In the genomic region with DNA sequence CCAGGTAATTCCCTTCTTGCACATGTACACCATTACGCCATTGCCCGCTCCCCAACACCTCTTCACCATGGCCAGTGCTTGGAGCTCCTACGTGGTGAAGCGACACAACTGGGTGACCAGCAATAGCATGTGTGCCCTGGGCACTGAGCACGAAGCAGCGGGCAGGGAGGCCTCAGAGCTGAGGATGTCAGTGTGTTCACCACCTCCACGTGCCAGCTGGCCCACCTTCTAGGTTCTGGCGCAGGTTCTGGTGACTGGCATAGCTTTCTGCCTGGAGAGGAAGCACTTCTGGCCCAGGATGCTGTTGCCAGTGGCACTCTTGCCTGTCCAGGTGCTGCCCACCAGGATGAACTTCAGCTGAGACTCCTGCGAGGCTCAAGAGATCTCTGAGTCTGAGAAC, we compare ENCODE assay signal across 12 mouse cellular contexts. TPM values are rescaled to one million over a fixed set of nuclear protein-coding genes. Genes with fewer than 3 reads are reported as not detected.
"Had no signal": no experiment of that assay in that cellular context is flagged by ENCODE, and none has a peak within 500 bp of the region (broad histone marks: within the 10 kb centered on the region; RNA-seq: fewer than 3 reads in every experiment).

No protein-coding gene starts in this region.

- H3K9me3 ChIP-seq: limb, embryonic 12.5 days; liver, embryonic 12.5 days; lung, embryonic 15.5 days; midbrain, embryonic 13.5 days had no signal

- H3K4me2 ChIP-seq: limb, embryonic 12.5 days; liver, embryonic 12.5 days; lung, embryonic 15.5 days; midbrain, embryonic 13.5 days had no signal

- ATAC-seq: midbrain, embryonic 13.5 days had no signal

- H3K4me3 ChIP-seq: layer of hippocampus, adult 2 months; limb, embryonic 12.5 days; liver, embryonic 12.5 days; lung, embryonic 15.5 days; midbrain, embryonic 13.5 days had no signal

- H3K27ac ChIP-seq: layer of hippocampus, adult 2 months; limb, embryonic 12.5 days; liver, embryonic 12.5 days; lung, embryonic 15.5 days; macrophage; midbrain, embryonic 13.5 days; stomach, postnatal 0 days had no signal

- H3K27me3 ChIP-seq: limb, embryonic 12.5 days; liver, embryonic 12.5 days; lung, embryonic 15.5 days; midbrain, embryonic 13.5 days had no signal

- H3K36me3 ChIP-seq: limb, embryonic 12.5 days; liver, embryonic 12.5 days; lung, embryonic 15.5 days; midbrain, embryonic 13.5 days had no signal

- H3K4me1 ChIP-seq: limb, embryonic 12.5 days; liver, embryonic 12.5 days; lung, embryonic 15.5 days; midbrain, embryonic 13.5 days had no signal

- DNase-seq: kidney, postnatal 4 days; lung, postnatal 14 days; right cerebral cortex, postnatal 14 days; thymus, adult 2 months; thymus, postnatal 25 days had no signal

- H3K9ac ChIP-seq: limb, embryonic 12.5 days; liver, embryonic 12.5 days; lung, embryonic 15.5 days; midbrain, embryonic 13.5 days had no signal

RNA-seq across cellular contexts. Expression of a gene that starts 18.9 kb away (rescaled TPM):
- total RNA-seq: layer of hippocampus, adult 2 months had no signal
